Mouse (Mus musculus) lung, postnatal 0 days (tissue): ENCODE measurements at regions not wholly inside any gene's neighbourhood (a gene's known extent, or its start where the extent isn't known, plus 50 kb on each side); places are given as distances from the start of the nearest gene placed in this dataset.

ENCODE experiments used
- CTCF ChIP-seq: IDR thresholded peaks from 2 replicates; pipeline ENCODE4 v1.5.1; 2016; ENCODE audit warnings: antibody characterized with exemption, mild to moderate bottlenecking
- EP300 ChIP-seq: IDR thresholded peaks from 2 replicates; pipeline ENCODE4 v1.6.1; 2016; ENCODE audit warnings: antibody characterized with exemption, mild to moderate bottlenecking, control low read depth

GRCm38 (mm10) chr1:83645606-83646005, 237.6 kb upstream of the Sphkap start:
- TF ChIP-seq CTCF (no peak), EP300 (no peak)
